In the genomic region with DNA sequence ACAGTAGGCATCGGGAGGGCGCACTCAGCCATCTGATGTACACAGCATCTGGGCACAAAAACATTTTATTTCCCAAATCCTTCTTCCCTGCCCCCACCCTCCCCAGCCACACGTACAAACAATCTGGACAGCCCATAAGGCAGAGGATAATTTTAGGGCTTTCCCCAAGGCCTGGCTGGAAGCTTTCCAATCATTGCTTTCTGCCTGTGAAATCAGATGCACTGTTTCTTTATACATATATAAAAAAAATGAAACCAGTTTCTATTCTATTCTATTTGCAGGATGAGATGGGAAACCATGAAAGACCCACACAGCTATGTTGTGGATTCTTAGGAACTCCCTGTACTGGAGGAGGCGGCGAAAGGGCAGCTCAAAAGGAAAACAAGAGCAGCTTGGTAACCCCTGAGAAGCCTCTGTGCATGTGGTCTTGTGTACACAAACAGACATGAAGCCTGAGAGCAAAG, we compare ENCODE assay signal across 11 mouse cellular contexts. TPM values are rescaled to one million over a fixed set of nuclear protein-coding genes. Genes with fewer than 3 reads are reported as not detected.
DNase-seq lines count a peak whose midpoint lies in the region; ATAC-seq and TF ChIP-seq lines count a peak whose summit lies in the region.
"Had no signal": no experiment of that assay in that cellular context is flagged by ENCODE, and none has a peak within 500 bp of the region (broad histone marks: within the 10 kb centered on the region; RNA-seq: fewer than 3 reads in every experiment).

No protein-coding gene starts in this region.

- no peak for ATAC-seq in heart, postnatal 0 days (ENCODE audit: insufficient read depth, low read depth)

- no peak for DNase-seq in heart, postnatal 0 days (ENCODE audit: low spot score)
- DNase-seq in heart, adult 9 months (ENCODE audit: low spot score in 2 of 2), result no peak
- DNase-seq in cerebellum, postnatal 36 days, result peak; percentile 59 to 70
- peak; percentile 47 for DNase-seq in left cerebral cortex, adult 11 months (ENCODE audit: low spot score)
- DNase-seq in right cerebral cortex, adult 18-20 months, result peak; percentile 66
- DNase-seq in MN1 (ENCODE audit: low spot score), result no peak
- DNase-seq in gastrocnemius, adult 18-20 months (ENCODE audit: low spot score), result no peak
- DNase-seq in ovary, postnatal 14 days (ENCODE audit: low spot score), result no peak
- DNase-seq: adrenal gland, adult 8-10 months; kidney, postnatal 14 days had no signal

- WGBS in heart, postnatal 0 days, result 55% methylated on average over 5 of the region's 5 CpGs

- H3K4me2 ChIP-seq in heart, postnatal 0 days (ENCODE audit: low read depth, low read length), result no peak overlapping the region

- H3K4me3 ChIP-seq in heart, postnatal 0 days (ENCODE audit: low read depth, low read length), result no peak overlapping the region
- H3K4me3 ChIP-seq: megakaryocyte, embryonic 14.5 days had no signal

- H3K4me1 ChIP-seq in heart, postnatal 0 days (ENCODE audit: control insufficient read depth, insufficient read depth), result 0 out of 2 replicates have a peak, but pooled peaks cover 8% of the 10 kb centered on the region
- H3K4me1 ChIP-seq: megakaryocyte, embryonic 14.5 days had no signal

- H3K9ac ChIP-seq in heart, postnatal 0 days (replicated peaks; ENCODE audit: low read depth, low read length), result 0 out of 2 replicates have a peak overlapping the region, but pooled peaks have one; percentile 20

- no peaks in the 10 kb centered on the region for H3K36me3 ChIP-seq in heart, postnatal 0 days (replicated peaks; ENCODE audit: control insufficient read depth, insufficient read depth, low read length)

- H3K9me3 ChIP-seq in heart, postnatal 0 days (replicated peaks; ENCODE audit: control insufficient read depth, low read length), result no peaks in the 10 kb centered on the region
- H3K9me3 ChIP-seq: megakaryocyte, embryonic 14.5 days had no signal

- no peaks in the 10 kb centered on the region for H3K27me3 ChIP-seq in heart, postnatal 0 days (ENCODE audit: control insufficient read depth, insufficient read depth, low read length)

- no peak for TF ChIP-seq EP300 in heart, postnatal 0 days (IDR thresholded peaks at IDR 0.05; ENCODE audit: low read depth)

- no peak for TF ChIP-seq CTCF in heart, postnatal 0 days (IDR thresholded peaks at IDR 0.05; ENCODE audit: low read depth)

- no peak overlapping the region for H3K27ac ChIP-seq in heart, postnatal 0 days (ENCODE audit: low read depth)

RNA-seq across cellular contexts. Expression of a gene that starts 13.6 kb away (rescaled TPM):
- total RNA-seq in heart, postnatal 0 days (2014; rRNA removed; ENCODE audit: low replicate concordance), result 21.4 and 29.8 TPM in 2 replicates
- 18.7 and 19.0 TPM in 2 replicates for polyA plus RNA-seq in heart, postnatal 0 days (2015; fragmentation: Nextera tagmentation; extraction: Ambion mirVana)
- total RNA-seq in gastrocnemius, adult 18-20 months (2021), result under 1 TPM; 0.32 to 0.52 TPM

Comparison
In these comparisons a context has a peak if more than half of its experiments do, and no peak if none do; other contexts are left out.
1. DNase-seq: peak in cerebellum, postnatal 36 days (2 of 2), left cerebral cortex, adult 11 months (single experiment) and right cerebral cortex, adult 18-20 months (single experiment); none in heart, postnatal 0 days (single experiment), heart, adult 9 months (0 of 2), MN1 (single experiment), gastrocnemius, adult 18-20 months (single experiment) and ovary, postnatal 14 days (single experiment).
2. RNA of a gene that starts 13.6 kb away (total RNA-seq): 21.4 to 29.8 TPM in heart, postnatal 0 days; 0.32 to 0.52 TPM in gastrocnemius, adult 18-20 months; every median in the first group is over 10 times any median in the second.